Comparison of ENCODE assay signal across 24 mouse cellular contexts in the genomic region with DNA sequence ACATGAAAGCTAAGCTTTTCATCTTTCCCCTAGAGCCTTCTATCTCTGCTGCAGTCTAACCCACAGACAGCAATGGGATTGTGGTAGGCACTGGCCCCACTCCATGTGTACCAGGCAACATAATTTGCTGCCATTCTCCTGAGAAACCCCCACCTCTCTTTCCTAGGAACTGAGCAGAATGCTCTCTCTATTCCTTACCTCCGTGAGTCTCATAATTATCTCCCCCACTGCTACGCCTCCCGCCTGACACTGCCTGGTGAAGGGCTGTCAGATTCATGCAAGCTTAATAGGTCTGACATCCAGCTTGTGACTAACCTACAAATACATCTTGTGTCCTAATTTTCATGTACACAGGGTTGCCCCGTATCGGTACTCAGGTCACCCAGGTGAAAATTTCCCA.
A peak's percentile ranks its signal among the peaks of the same experiment; 100 is the strongest.
DNase-seq lines count a peak whose midpoint lies in the region; ATAC-seq and TF ChIP-seq lines count a peak whose summit lies in the region.
"Had no signal": no experiment of that assay in that cellular context is flagged by ENCODE, and none has a peak within 500 bp of the region (broad histone marks: within the 10 kb centered on the region; RNA-seq: fewer than 3 reads in every experiment).

No protein-coding gene starts in this region.

- peaks cover 60% of the 10 kb centered on the region for H3K4me1 ChIP-seq in forebrain, embryonic 12.5 days
- peaks cover 69% of the 10 kb centered on the region for H3K4me1 ChIP-seq in forebrain, embryonic 16.5 days (replicated peaks; ENCODE audit: control insufficient read depth, insufficient read depth, low read length)
- peaks cover 59% of the 10 kb centered on the region for H3K4me1 ChIP-seq in midbrain, embryonic 15.5 days
- H3K4me1 ChIP-seq: stomach, embryonic 15.5 days had no signal

- no peak overlapping the region for H3K4me3 ChIP-seq in forebrain, embryonic 12.5 days (replicated peaks)
- H3K4me3 ChIP-seq in forebrain, embryonic 16.5 days (replicated peaks; ENCODE audit: low read length): no peak overlapping the region
- no peak overlapping the region for H3K4me3 ChIP-seq in layer of hippocampus, adult 2 months
- no peak overlapping the region for H3K4me3 ChIP-seq in midbrain, embryonic 15.5 days
- H3K4me3 ChIP-seq: embryonic facial prominence, embryonic 13.5 days; hindbrain, embryonic 15.5 days; kidney, embryonic 15.5 days; limb, embryonic 13.5 days; stomach, embryonic 15.5 days had no signal

- WGBS in forebrain, embryonic 12.5 days: 52% methylated on average over 5 of the region's 5 CpGs
- WGBS in forebrain, embryonic 16.5 days: 30% methylated on average over 5 of the region's 5 CpGs
- 34% methylated on average over 5 of the region's 5 CpGs for WGBS in midbrain, embryonic 15.5 days

- no peak for DNase-seq in layer of hippocampus, adult 2 months (ENCODE audit: low spot score in 2 of 2)
- no peak for DNase-seq in layer of hippocampus, postnatal 10 days (ENCODE audit: low spot score in 2 of 2)
- peak; percentile 48 for DNase-seq in brain, adult 2 months (ENCODE audit: low read depth, low spot score)
- DNase-seq in urinary bladder, postnatal 25 days (ENCODE audit: low spot score): no peak
- no peak for DNase-seq in ovary, postnatal 14 days (ENCODE audit: low spot score)
- DNase-seq: adrenal gland, adult 8-10 months; cerebellum, adult 18-20 months; gastrocnemius, postnatal 10 days; heart, postnatal 14 days; kidney, adult 18-20 months; kidney, postnatal 25 days; liver, postnatal 0 days; lung, postnatal 36 days; right cerebral cortex, postnatal 14 days had no signal

- H3K27me3 ChIP-seq in forebrain, embryonic 12.5 days: 0 out of 2 replicates have a peak, but pooled peaks cover 3% of the 10 kb centered on the region
- no peaks in the 10 kb centered on the region for H3K27me3 ChIP-seq in forebrain, embryonic 16.5 days (replicated peaks; ENCODE audit: control insufficient read depth, insufficient read depth, low read length)
- H3K27me3 ChIP-seq in midbrain, embryonic 15.5 days (replicated peaks): no peaks in the 10 kb centered on the region
- H3K27me3 ChIP-seq: embryonic facial prominence, embryonic 13.5 days; hindbrain, embryonic 15.5 days; stomach, embryonic 15.5 days had no signal

- peak overlapping the region; percentile 50; the same call in 1 of the 2 replicates for H3K27ac ChIP-seq in forebrain, embryonic 12.5 days
- H3K27ac ChIP-seq in forebrain, embryonic 16.5 days (ENCODE audit: low read length): no peak overlapping the region; the same call in 1 of the 2 replicates
- H3K27ac ChIP-seq in layer of hippocampus, adult 2 months: peak overlapping the region; percentile 59; the same call in 1 of the 2 replicates
- peak overlapping the region; percentile 45 for H3K27ac ChIP-seq in midbrain, embryonic 15.5 days
- H3K27ac ChIP-seq: embryonic facial prominence, embryonic 13.5 days; hindbrain, embryonic 15.5 days; kidney, embryonic 15.5 days; limb, embryonic 13.5 days; stomach, embryonic 15.5 days had no signal

- no peaks in the 10 kb centered on the region for H3K36me3 ChIP-seq in forebrain, embryonic 12.5 days (replicated peaks)
- H3K36me3 ChIP-seq in forebrain, embryonic 16.5 days (ENCODE audit: control insufficient read depth, insufficient read depth): no peaks in the 10 kb centered on the region
- no peaks in the 10 kb centered on the region for H3K36me3 ChIP-seq in midbrain, embryonic 15.5 days (replicated peaks)
- H3K36me3 ChIP-seq: embryonic facial prominence, embryonic 13.5 days; G1E; hindbrain, embryonic 15.5 days; kidney, embryonic 15.5 days; limb, embryonic 13.5 days; stomach, embryonic 15.5 days had no signal

- peak; percentile 34 for ATAC-seq in forebrain, embryonic 12.5 days (ENCODE audit: low FRiP score)
- no peak for ATAC-seq in forebrain, embryonic 16.5 days
- 0 out of 2 replicates have a peak, but pooled peaks have one; percentile 52 for ATAC-seq in midbrain, embryonic 15.5 days (replicated peaks)
- ATAC-seq: liver, postnatal 0 days had no signal

- no peak overlapping the region for H3K9ac ChIP-seq in forebrain, embryonic 12.5 days
- no peak overlapping the region for H3K9ac ChIP-seq in forebrain, embryonic 16.5 days (replicated peaks; ENCODE audit: low read depth, low read length)
- H3K9ac ChIP-seq in midbrain, embryonic 15.5 days: no peak overlapping the region
- H3K9ac ChIP-seq: embryonic facial prominence, embryonic 13.5 days; hindbrain, embryonic 15.5 days; kidney, embryonic 15.5 days; limb, embryonic 13.5 days; liver, postnatal 0 days; stomach, embryonic 15.5 days had no signal

- no peak overlapping the region for H3K4me2 ChIP-seq in forebrain, embryonic 12.5 days
- no peak overlapping the region for H3K4me2 ChIP-seq in forebrain, embryonic 16.5 days (ENCODE audit: low read length)
- H3K4me2 ChIP-seq in midbrain, embryonic 15.5 days: no peak overlapping the region
- H3K4me2 ChIP-seq: embryonic facial prominence, embryonic 13.5 days; hindbrain, embryonic 15.5 days; kidney, embryonic 15.5 days; limb, embryonic 13.5 days; liver, embryonic 11.5 days; stomach, embryonic 15.5 days had no signal

- no peaks in the 10 kb centered on the region for H3K9me3 ChIP-seq in forebrain, embryonic 12.5 days
- H3K9me3 ChIP-seq in forebrain, embryonic 16.5 days (ENCODE audit: control insufficient read depth, low read length): no peaks in the 10 kb centered on the region
- no peaks in the 10 kb centered on the region for H3K9me3 ChIP-seq in midbrain, embryonic 15.5 days
- H3K9me3 ChIP-seq: embryonic facial prominence, embryonic 13.5 days; hindbrain, embryonic 15.5 days; kidney, embryonic 15.5 days; limb, embryonic 13.5 days; stomach, embryonic 15.5 days had no signal

- no peak for TF ChIP-seq CTCF in layer of hippocampus, adult 2 months (conservative IDR thresholded peaks at IDR 0.05)
